Mouse (Mus musculus): ENCODE data around the gene Suclg2. TPM values are rescaled to one million over a fixed set of nuclear protein-coding genes. Genes with fewer than 3 reads are reported as not detected.

The Suclg2 gene
- total and polyA plus RNA-seq, 2 experiments: 54.0 to 153 TPM

- Histone ChIP-seq H3K9ac (ENCODE audit: low read depth, low read length) (no peak overlapping the region), H3K27me3 (ENCODE audit: control insufficient read depth, insufficient read depth, low read length) (no peaks in the 10 kb centered on the region), H3K27ac (replicated peaks; ENCODE audit: insufficient read depth, low read depth, low read length) (no peak overlapping the region), H3K79me2 (ENCODE audit: control insufficient read depth, insufficient read depth, low read length) (peaks cover 31% of the 10 kb centered on the region), H3K4me3 (ENCODE audit: insufficient read depth, low read depth, low read length) (no peak overlapping the region), H3K4me1 (ENCODE audit: control insufficient read depth, insufficient read depth, low read length) (peaks cover 25% of the 10 kb centered on the region), H3K36me3 (ENCODE audit: control insufficient read depth, insufficient read depth, low read length) (no peaks in the 10 kb centered on the region)
- TF ChIP-seq POLR2A (IDR thresholded peaks at IDR 0.05; ENCODE audit: extremely low read depth, insufficient read depth, low read length) (no peak), CTCF (IDR thresholded peaks at IDR 0.05; ENCODE audit: low read depth, low read length) (no peak)
- no peak for DNase-seq (ENCODE audit: extremely low read depth, low read depth, low spot score)
- WGBS: 90% methylated on average over 3 of the region's 3 CpGs
Measured at GRCm38 (mm10) chr6:95699326-95699725, 19.3 kb downstream of the Suclg2 start.

DNA sequence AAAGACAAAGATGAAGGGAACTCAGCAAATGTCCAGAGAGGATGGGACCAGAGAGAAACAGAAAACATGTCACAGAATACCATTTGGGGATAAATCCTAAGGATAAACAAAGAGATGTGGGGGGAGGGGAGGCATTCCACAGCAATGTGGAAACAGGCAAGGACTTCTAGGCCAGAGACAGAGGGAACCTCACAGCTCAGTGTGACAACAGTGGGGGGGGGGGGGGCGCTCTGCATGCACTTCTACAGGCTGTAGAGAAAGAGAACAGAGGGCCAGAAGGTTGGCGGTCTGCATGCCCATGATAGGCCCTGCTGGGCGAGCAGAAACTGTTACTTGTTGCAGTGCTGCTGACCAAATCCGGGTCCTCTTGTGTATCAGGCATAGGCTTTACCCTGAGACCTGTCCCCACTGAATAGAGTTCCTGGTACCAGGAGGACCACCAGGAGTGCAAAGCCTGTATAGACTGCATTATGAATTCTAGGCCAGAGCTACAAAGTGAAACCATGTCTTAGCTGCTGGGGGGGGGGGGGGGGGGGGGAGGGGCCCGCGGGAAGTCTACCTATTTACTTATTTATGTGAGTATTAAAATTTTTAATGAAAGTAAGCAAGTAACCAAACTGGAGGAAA lies 20.0 kb downstream of the Suclg2 start:
- H3K9ac ChIP-seq (ENCODE audit: low read depth, low read length): no peak overlapping the region
- peaks cover 30% of the 10 kb centered on the region for H3K79me2 ChIP-seq (ENCODE audit: control insufficient read depth, insufficient read depth, low read length)
- no peaks in the 10 kb centered on the region for H3K36me3 ChIP-seq (ENCODE audit: control insufficient read depth, insufficient read depth, low read length)
- no peak overlapping the region for H3K27ac ChIP-seq (replicated peaks; ENCODE audit: insufficient read depth, low read depth, low read length)
- H3K4me1 ChIP-seq (ENCODE audit: control insufficient read depth, insufficient read depth, low read length): peaks cover 21% of the 10 kb centered on the region
- H3K27me3 ChIP-seq (ENCODE audit: control insufficient read depth, insufficient read depth, low read length): no peaks in the 10 kb centered on the region
- TF ChIP-seq POLR2A (IDR thresholded peaks at IDR 0.05; ENCODE audit: extremely low read depth, insufficient read depth, low read length): no peak
- no peak for TF ChIP-seq CTCF (IDR thresholded peaks at IDR 0.05; ENCODE audit: low read depth, low read length)
- no peak overlapping the region for H3K4me3 ChIP-seq (ENCODE audit: insufficient read depth, low read depth, low read length)
- DNase-seq (ENCODE audit: extremely low read depth, low read depth, low spot score): no peak
- WGBS: 45% methylated on average over 5 of the region's 6 CpGs

GRCm38 (mm10) chr6:95694910-95695309 lies 23.7 kb downstream of the Suclg2 start:
- H3K4me1 ChIP-seq (ENCODE audit: control insufficient read depth, insufficient read depth, low read length): peaks cover 6% of the 10 kb centered on the region; the same call in 1 of the 2 replicates
- DNase-seq (ENCODE audit: extremely low read depth, low read depth, low spot score): no peak
- no peak overlapping the region for H3K27ac ChIP-seq (replicated peaks; ENCODE audit: insufficient read depth, low read depth, low read length)
- H3K79me2 ChIP-seq (ENCODE audit: control insufficient read depth, insufficient read depth, low read length): peaks cover 42% of the 10 kb centered on the region
- TF ChIP-seq CTCF (IDR thresholded peaks at IDR 0.05; ENCODE audit: low read depth, low read length): no peak
- no peak for TF ChIP-seq POLR2A (IDR thresholded peaks at IDR 0.05; ENCODE audit: extremely low read depth, insufficient read depth, low read length)
- H3K27me3 ChIP-seq (ENCODE audit: control insufficient read depth, insufficient read depth, low read length): no peaks in the 10 kb centered on the region
- H3K9ac ChIP-seq (ENCODE audit: low read depth, low read length): no peak overlapping the region
- H3K4me3 ChIP-seq (ENCODE audit: insufficient read depth, low read depth, low read length): no peak overlapping the region
- 87% methylated on average over 4 of the region's 4 CpGs for WGBS
- 0 out of 2 replicates have a peak, but pooled peaks cover 1% of the 10 kb centered on the region for H3K36me3 ChIP-seq (ENCODE audit: control insufficient read depth, insufficient read depth, low read length)

GRCm38 (mm10) chr6:95685242-95685641 lies 33.4 kb downstream of the Suclg2 start:
- DNase-seq (ENCODE audit: extremely low read depth, low read depth, low spot score): no peak
- 0 out of 2 replicates have a peak, but pooled peaks cover 1% of the 10 kb centered on the region for H3K36me3 ChIP-seq (ENCODE audit: control insufficient read depth, insufficient read depth, low read length)
- no peak overlapping the region for H3K27ac ChIP-seq (replicated peaks; ENCODE audit: insufficient read depth, low read depth, low read length)
- peaks cover 46% of the 10 kb centered on the region for H3K79me2 ChIP-seq (ENCODE audit: control insufficient read depth, insufficient read depth, low read length)
- no peak overlapping the region for H3K9ac ChIP-seq (ENCODE audit: low read depth, low read length)
- H3K4me3 ChIP-seq (ENCODE audit: insufficient read depth, low read depth, low read length): no peak overlapping the region
- H3K27me3 ChIP-seq (ENCODE audit: control insufficient read depth, insufficient read depth, low read length): no peaks in the 10 kb centered on the region
- peaks cover 5% of the 10 kb centered on the region for H3K4me1 ChIP-seq (ENCODE audit: control insufficient read depth, insufficient read depth, low read length)
- TF ChIP-seq POLR2A (IDR thresholded peaks at IDR 0.05; ENCODE audit: extremely low read depth, insufficient read depth, low read length) (no peak), CTCF (IDR thresholded peaks at IDR 0.05; ENCODE audit: low read depth, low read length) (no peak)
- 82% methylated on average over 4 of the region's 4 CpGs for WGBS

DNA sequence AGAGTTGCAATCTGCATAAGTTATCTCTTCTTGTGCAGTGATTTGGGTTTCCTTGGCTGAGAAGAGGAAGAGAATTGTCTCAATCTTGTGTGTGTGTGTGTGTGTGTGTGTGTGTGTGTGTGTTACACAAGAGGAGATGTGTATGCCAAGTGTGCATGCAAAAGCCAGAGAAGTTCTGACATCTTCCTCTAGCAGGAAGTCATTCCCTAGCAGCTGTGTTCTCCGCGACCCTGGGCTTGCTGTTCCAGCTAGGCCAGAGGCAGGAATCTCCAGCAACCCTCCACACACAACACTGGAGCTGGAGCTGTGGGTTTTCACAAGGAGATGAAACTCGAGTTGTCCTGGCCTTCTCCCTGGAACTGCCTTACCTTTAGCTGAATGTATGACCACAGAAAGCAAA lies 38.9 kb downstream of the Suclg2 start:
- Histone ChIP-seq H3K9ac (ENCODE audit: low read depth, low read length) (no peak overlapping the region), H3K36me3 (ENCODE audit: control insufficient read depth, insufficient read depth, low read length) (no peaks in the 10 kb centered on the region), H3K27me3 (ENCODE audit: control insufficient read depth, insufficient read depth, low read length) (no peaks in the 10 kb centered on the region), H3K79me2 (ENCODE audit: control insufficient read depth, insufficient read depth, low read length) (peaks cover 27% of the 10 kb centered on the region), H3K4me3 (ENCODE audit: insufficient read depth, low read depth, low read length) (no peak overlapping the region), H3K4me1 (ENCODE audit: control insufficient read depth, insufficient read depth, low read length) (peaks cover 7% of the 10 kb centered on the region), H3K27ac (replicated peaks; ENCODE audit: insufficient read depth, low read depth, low read length) (no peak overlapping the region)
- WGBS: 56% methylated on average over 3 of the region's 3 CpGs
- DNase-seq (ENCODE audit: extremely low read depth, low read depth, low spot score): no peak
- no peak for TF ChIP-seq POLR2A (IDR thresholded peaks at IDR 0.05; ENCODE audit: extremely low read depth, insufficient read depth, low read length)
- TF ChIP-seq CTCF (IDR thresholded peaks at IDR 0.05; ENCODE audit: low read depth, low read length): no peak

- Histone ChIP-seq H3K79me2 (ENCODE audit: control insufficient read depth, insufficient read depth, low read length) (peaks cover 31% of the 10 kb centered on the region; the same call in 1 of the 2 replicates), H3K4me3 (ENCODE audit: insufficient read depth, low read depth, low read length) (no peak overlapping the region), H3K9ac (ENCODE audit: low read depth, low read length) (no peak overlapping the region), H3K36me3 (ENCODE audit: control insufficient read depth, insufficient read depth, low read length) (no peaks in the 10 kb centered on the region), H3K27me3 (ENCODE audit: control insufficient read depth, insufficient read depth, low read length) (no peaks in the 10 kb centered on the region), H3K4me1 (ENCODE audit: control insufficient read depth, insufficient read depth, low read length) (peaks cover 10% of the 10 kb centered on the region), H3K27ac (replicated peaks; ENCODE audit: insufficient read depth, low read depth, low read length) (no peak overlapping the region)
- WGBS: 77% methylated on average over 3 of the region's 3 CpGs
- DNase-seq (ENCODE audit: extremely low read depth, low read depth, low spot score): no peak
- TF ChIP-seq CTCF (IDR thresholded peaks at IDR 0.05; ENCODE audit: low read depth, low read length): no peak
- TF ChIP-seq POLR2A (IDR thresholded peaks at IDR 0.05; ENCODE audit: extremely low read depth, insufficient read depth, low read length): no peak
Measured at GRCm38 (mm10) chr6:95679261-95679660, 39.3 kb downstream of the Suclg2 start.

All from liver, adult 2 months (tissue).